Mouse (Mus musculus) limb, embryonic 14.5 days (tissue): ENCODE results near the gene Zbtb16. TPM values are rescaled to one million over a fixed set of nuclear protein-coding genes. Genes with fewer than 3 reads are reported as not detected.

Experiments
- ATAC-seq: fragments of 200-750 bp; cut with Nextera tagmentation; 2 replicates; pipeline ENCODE4 v1.8.0; 2017; ENCODE audit warnings: low read depth, moderate number of reproducible peaks, moderate TSS enrichment; ENCODE audit not compliant: low FRiP score
- DNase-seq: peaks from one replicate; pipeline ENCODE4 v3.0.0-alpha.2; 2015; ENCODE audit warnings: low spot score
- H3K27ac ChIP-seq: fragments of 300-500 bp; sonication (generic); replicated peaks from 2 replicates; pipeline ENCODE4 v1.5.1; 2014; ENCODE audit warnings: low read depth, mild to moderate bottlenecking, low read length, moderate library complexity, mixed read lengths
- H3K27me3 ChIP-seq: fragments of 300-500 bp; sonication (generic); 2 replicates; pipeline ENCODE4 v1.6.1; 2014; ENCODE audit warnings: low read length, mixed read lengths; ENCODE audit not compliant: control insufficient read depth, insufficient read depth
- H3K36me3 ChIP-seq: fragments of 300-500 bp; sonication (generic); 2 replicates; pipeline ENCODE4 v1.6.1; 2014; ENCODE audit warnings: mild to moderate bottlenecking, low read length, moderate library complexity, mixed read lengths; ENCODE audit not compliant: control insufficient read depth, insufficient read depth
- H3K4me1 ChIP-seq: fragments of 300-500 bp; sonication (generic); 2 replicates; pipeline ENCODE4 v1.6.1; 2014; ENCODE audit warnings: antibody characterized with exemption, low read length, mixed read lengths; ENCODE audit not compliant: control insufficient read depth, insufficient read depth
- H3K4me2 ChIP-seq: fragments of 300-500 bp; sonication (generic); replicated peaks from 2 replicates; pipeline ENCODE4 v1.6.1; 2014; ENCODE audit warnings: low read depth, mild to moderate bottlenecking, low read length, moderate library complexity; ENCODE audit not compliant: severe bottlenecking
- H3K4me3 ChIP-seq: fragments of 300-500 bp; sonication (generic); replicated peaks from 2 replicates; pipeline ENCODE4 v1.5.1; 2014; ENCODE audit warnings: low read length
- H3K9ac ChIP-seq: fragments of 300-500 bp; sonication (generic); 2 replicates; pipeline ENCODE4 v1.6.1; 2014; ENCODE audit warnings: mild to moderate bottlenecking, low read depth, low read length, moderate library complexity; ENCODE audit not compliant: severe bottlenecking
- H3K9me3 ChIP-seq: fragments of 300-500 bp; sonication (generic); 2 replicates; pipeline ENCODE4 v1.6.1; 2016; ENCODE audit warnings: low read length; ENCODE audit not compliant: control insufficient read depth
- POLR2A ChIP-seq: fragments of 200-500 bp; IDR thresholded peaks from 2 replicates; pipeline ENCODE4 v1.8.0; 2012; ENCODE audit warnings: inconsistent platforms, mild to moderate bottlenecking, moderate library complexity, borderline replicate concordance; ENCODE audit not compliant: insufficient read depth, insufficient read length; ENCODE audit errors: extremely low read depth
- WGBS: fragments of 180-500 bp; shearing (Covaris S2); extraction: QIAGEN DNeasy Blood & Tissue Kit; methylation state at CpG from one replicate; pipeline ENCODE4 v1.1.7; 2014; 5-methylcytosine and 5-hydroxymethylcytosine counted together
- polyA plus RNA-seq, 2 experiments: library from polyadenylated mRNA; depleted of rRNA in 1 of 2; stranded (reverse) in 1 of 2; unstranded in 1 of 2; fragments of >200 nt; fragmentation: Nextera tagmentation in 1 of 2; extraction: Ambion mirVana in 1 of 2; gene quantifications; 2 replicates each; pipeline versions ENCODE4 v1.2.1 to v1.2.3; 2012 to 2014

Gene Zbtb16
- polyA plus RNA-seq, 2 experiments: 0.91 to 1.9 TPM

- ATAC-seq (no peak), DNase-seq (no peak)
- no peak overlapping the region for H3K9ac ChIP-seq
- H3K4me1 ChIP-seq: peaks cover 16% of the 10 kb centered on the region
- no peak for TF ChIP-seq POLR2A
- H3K36me3 ChIP-seq: no peaks in the 10 kb centered on the region
- no peak overlapping the region for H3K27ac ChIP-seq
- H3K27me3 ChIP-seq: 0 out of 2 replicates have a peak, but pooled peaks cover 4% of the 10 kb centered on the region
- H3K4me2 ChIP-seq: no peak overlapping the region
- H3K9me3 ChIP-seq: no peaks in the 10 kb centered on the region
- H3K4me3 ChIP-seq: no peak overlapping the region
- WGBS: 22% methylated on average over 19 of the region's 19 CpGs
Observed at GRCm38 (mm10) chr9:48678426-48679358, 157.3 kb downstream of the Zbtb16 start.

GRCm38 (mm10) chr9:48675151-48675790 lies 160.8 kb downstream of the Zbtb16 start:
- H3K4me1 ChIP-seq: peaks cover 16% of the 10 kb centered on the region
- H3K4me2 ChIP-seq: no peak overlapping the region
- TF ChIP-seq POLR2A: no peak
- DNase-seq: no peak
- no peaks in the 10 kb centered on the region for H3K9me3 ChIP-seq
- H3K4me3 ChIP-seq: no peak overlapping the region
- WGBS: 12% methylated on average over 11 of the region's 11 CpGs
- no peak for ATAC-seq
- H3K36me3 ChIP-seq: no peaks in the 10 kb centered on the region
- H3K9ac ChIP-seq: no peak overlapping the region
- no peak overlapping the region for H3K27ac ChIP-seq
- H3K27me3 ChIP-seq: 0 out of 2 replicates have a peak, but pooled peaks cover 4% of the 10 kb centered on the region

- TF ChIP-seq POLR2A: no peak
- no peak overlapping the region for H3K4me2 ChIP-seq
Observed at GRCm38 (mm10) chr9:48674359-48675015, 161.5 kb downstream of the Zbtb16 start.

GRCm38 (mm10) chr9:48673804-48674203 lies 162.2 kb downstream of the Zbtb16 start:
- TF ChIP-seq POLR2A: no peak
- Histone ChIP-seq H3K4me2 (no peak overlapping the region; the same call in 1 of the 2 replicates), H3K4me3 (no peak overlapping the region), H3K27me3 (no peaks in the 10 kb centered on the region), H3K27ac (no peak overlapping the region), H3K36me3 (no peaks in the 10 kb centered on the region), H3K9ac (no peak overlapping the region), H3K4me1 (peaks cover 13% of the 10 kb centered on the region), H3K9me3 (no peaks in the 10 kb centered on the region)
- 56% methylated on average over 5 of the region's 5 CpGs for WGBS
- ATAC-seq (no peak), DNase-seq (no peak)

More at GRCm38 (mm10) chr9:48674359-48675015, 161.5 kb downstream of the Zbtb16 start:
- Histone ChIP-seq H3K36me3 (no peaks in the 10 kb centered on the region), H3K9me3 (no peaks in the 10 kb centered on the region), H3K4me3 (no peak overlapping the region), H3K27me3 (0 out of 2 replicates have a peak, but pooled peaks cover 4% of the 10 kb centered on the region), H3K27ac (no peak overlapping the region), H3K9ac (no peak overlapping the region), H3K4me1 (peaks cover 16% of the 10 kb centered on the region)
- peak; percentile 40 for DNase-seq
- ATAC-seq: no peak
- WGBS: 10% methylated on average over 11 of the region's 11 CpGs

- Histone ChIP-seq H3K27me3 (no peaks in the 10 kb centered on the region), H3K4me1 (peaks cover 12% of the 10 kb centered on the region), H3K27ac (no peak overlapping the region), H3K9ac (no peak overlapping the region), H3K4me2 (no peak overlapping the region), H3K36me3 (no peaks in the 10 kb centered on the region), H3K9me3 (no peaks in the 10 kb centered on the region), H3K4me3 (no peak overlapping the region)
- no peak for ATAC-seq
- 74% methylated on average over 6 of the region's 6 CpGs for WGBS
- DNase-seq: no peak
- no peak for TF ChIP-seq POLR2A
Observed at GRCm38 (mm10) chr9:48673213-48673612, 162.8 kb downstream of the Zbtb16 start.
